Mouse (Mus musculus): ENCODE data around the gene Zcchc18. TPM values are rescaled to one million over a fixed set of nuclear protein-coding genes. Genes with fewer than 3 reads are reported as not detected.

Gene Zcchc18
- polyA plus RNA-seq, 1 experiment from 2014 or later: 0.21 TPM

GRCm38 (mm10) chrX:137015099-137015709 lies 22.2 kb downstream of the Zcchc18 start:
- DNase-seq (peak; percentile 34), ATAC-seq (no peak)
- Histone ChIP-seq H3K9ac (replicated peaks) (no peak overlapping the region), H3K36me3 (replicated peaks; ENCODE audit: insufficient read depth, low read length) (no peaks in the 10 kb centered on the region), H3K4me1 (ENCODE audit: insufficient read depth) (no peaks in the 10 kb centered on the region), H3K27ac (ENCODE audit: low read depth) (no peak overlapping the region), H3K4me3 (ENCODE audit: low read depth, low read length) (no peak overlapping the region), H3K4me2 (ENCODE audit: low read depth, low read length) (no peak overlapping the region), H3K27me3 (ENCODE audit: insufficient read depth, low read length) (no peaks in the 10 kb centered on the region), H3K9me3 (ENCODE audit: low read length) (no peaks in the 10 kb centered on the region)
- TF ChIP-seq CTCF (IDR thresholded peaks at IDR 0.05; ENCODE audit: low read depth) (peak; percentile 67), EP300 (IDR thresholded peaks at IDR 0.05; ENCODE audit: low read depth) (no peak)
- WGBS (ENCODE audit: insufficient replicate concordance): 49% methylated on average over 6 of the region's 6 CpGs

GRCm38 (mm10) chrX:137017668-137018067 lies 24.7 kb downstream of the Zcchc18 start:
- no peak overlapping the region for H3K4me3 ChIP-seq (ENCODE audit: low read depth, low read length)
- WGBS (ENCODE audit: insufficient replicate concordance): 52% methylated on average over 1 of the region's 1 CpGs
- no peak overlapping the region for H3K4me2 ChIP-seq (ENCODE audit: low read depth, low read length)
- ATAC-seq (no peak), DNase-seq (no peak)
- H3K27me3 ChIP-seq (ENCODE audit: insufficient read depth, low read length): no peaks in the 10 kb centered on the region
- H3K27ac ChIP-seq (ENCODE audit: low read depth): no peak overlapping the region
- no peaks in the 10 kb centered on the region for H3K9me3 ChIP-seq (ENCODE audit: low read length)
- no peaks in the 10 kb centered on the region for H3K36me3 ChIP-seq (replicated peaks; ENCODE audit: insufficient read depth, low read length)
- H3K4me1 ChIP-seq (ENCODE audit: insufficient read depth): no peaks in the 10 kb centered on the region
- no peak overlapping the region for H3K9ac ChIP-seq (replicated peaks)
- no peak for TF ChIP-seq CTCF (IDR thresholded peaks at IDR 0.05; ENCODE audit: low read depth)
- TF ChIP-seq EP300 (IDR thresholded peaks at IDR 0.05; ENCODE audit: low read depth): no peak

GRCm38 (mm10) chrX:137019310-137019709 lies 26.4 kb downstream of the Zcchc18 start:
- Histone ChIP-seq H3K27me3 (ENCODE audit: insufficient read depth, low read length) (no peaks in the 10 kb centered on the region), H3K9ac (replicated peaks) (no peak overlapping the region), H3K4me2 (ENCODE audit: low read depth, low read length) (no peak overlapping the region), H3K36me3 (replicated peaks; ENCODE audit: insufficient read depth, low read length) (no peaks in the 10 kb centered on the region), H3K4me1 (ENCODE audit: insufficient read depth) (no peaks in the 10 kb centered on the region), H3K9me3 (ENCODE audit: low read length) (no peaks in the 10 kb centered on the region), H3K4me3 (ENCODE audit: low read depth, low read length) (no peak overlapping the region), H3K27ac (ENCODE audit: low read depth) (no peak overlapping the region)
- DNase-seq: peak; percentile 56
- WGBS (ENCODE audit: insufficient replicate concordance): 10% methylated on average over 1 of the region's 1 CpGs
- no peak for ATAC-seq
- TF ChIP-seq CTCF (IDR thresholded peaks at IDR 0.05; ENCODE audit: low read depth) (peak; percentile 74), EP300 (IDR thresholded peaks at IDR 0.05; ENCODE audit: low read depth) (no peak)

GRCm38 (mm10) chrX:137030916-137031315 lies 38.0 kb downstream of the Zcchc18 start:
- Histone ChIP-seq H3K9ac (replicated peaks) (no peak overlapping the region), H3K27ac (ENCODE audit: low read depth) (no peak overlapping the region), H3K36me3 (replicated peaks; ENCODE audit: insufficient read depth, low read length) (no peaks in the 10 kb centered on the region), H3K27me3 (ENCODE audit: insufficient read depth, low read length) (no peaks in the 10 kb centered on the region), H3K4me2 (ENCODE audit: low read depth, low read length) (no peak overlapping the region), H3K9me3 (ENCODE audit: low read length) (no peaks in the 10 kb centered on the region), H3K4me1 (ENCODE audit: insufficient read depth) (no peaks in the 10 kb centered on the region), H3K4me3 (ENCODE audit: low read depth, low read length) (no peak overlapping the region)
- TF ChIP-seq CTCF (IDR thresholded peaks at IDR 0.05; ENCODE audit: low read depth) (no peak), EP300 (IDR thresholded peaks at IDR 0.05; ENCODE audit: low read depth) (no peak)
- no peak for DNase-seq
- WGBS (ENCODE audit: insufficient replicate concordance): 88% methylated on average over 8 of the region's 8 CpGs
- ATAC-seq: no peak

- no peaks in the 10 kb centered on the region for H3K4me1 ChIP-seq (ENCODE audit: insufficient read depth)
- TF ChIP-seq CTCF (IDR thresholded peaks at IDR 0.05; ENCODE audit: low read depth) (no peak), EP300 (IDR thresholded peaks at IDR 0.05; ENCODE audit: low read depth) (no peak)
- H3K27me3 ChIP-seq (ENCODE audit: insufficient read depth, low read length): no peaks in the 10 kb centered on the region
- H3K4me2 ChIP-seq (ENCODE audit: low read depth, low read length): no peak overlapping the region
- DNase-seq (no peak), ATAC-seq (no peak)
- 86% methylated on average over 5 of the region's 5 CpGs for WGBS (ENCODE audit: insufficient replicate concordance)
- no peak overlapping the region for H3K9ac ChIP-seq (replicated peaks)
- no peaks in the 10 kb centered on the region for H3K9me3 ChIP-seq (ENCODE audit: low read length)
- no peaks in the 10 kb centered on the region for H3K36me3 ChIP-seq (replicated peaks; ENCODE audit: insufficient read depth, low read length)
- H3K27ac ChIP-seq (ENCODE audit: low read depth): no peak overlapping the region
- H3K4me3 ChIP-seq (ENCODE audit: low read depth, low read length): no peak overlapping the region
Observed at GRCm38 (mm10) chrX:137031726-137032125, 38.8 kb downstream of the Zcchc18 start.

GRCm38 (mm10) chrX:137034322-137034721 lies 41.4 kb downstream of the Zcchc18 start:
- Histone ChIP-seq H3K27me3 (ENCODE audit: insufficient read depth, low read length) (no peaks in the 10 kb centered on the region), H3K27ac (ENCODE audit: low read depth) (no peak overlapping the region), H3K9me3 (ENCODE audit: low read length) (no peaks in the 10 kb centered on the region), H3K4me1 (ENCODE audit: insufficient read depth) (peaks cover 3% of the 10 kb centered on the region; the same call in 1 of the 2 replicates), H3K36me3 (replicated peaks; ENCODE audit: insufficient read depth, low read length) (no peaks in the 10 kb centered on the region), H3K4me2 (ENCODE audit: low read depth, low read length) (no peak overlapping the region), H3K9ac (replicated peaks) (no peak overlapping the region), H3K4me3 (ENCODE audit: low read depth, low read length) (no peak overlapping the region)
- no peak for TF ChIP-seq CTCF (IDR thresholded peaks at IDR 0.05; ENCODE audit: low read depth)
- no peak for TF ChIP-seq EP300 (IDR thresholded peaks at IDR 0.05; ENCODE audit: low read depth)
- WGBS (ENCODE audit: insufficient replicate concordance): 62% methylated on average over 4 of the region's 4 CpGs
- ATAC-seq (no peak), DNase-seq (no peak)

Measured in liver, postnatal 0 days (tissue).